Mouse (Mus musculus): ENCODE data around the gene Krtap3-2. TPM values are rescaled to one million over a fixed set of nuclear protein-coding genes. Genes with fewer than 3 reads are reported as not detected.
A peak's percentile ranks its signal among the peaks of the same experiment; 100 is the strongest.
"Not testable (repeated sequence)": the region's sequence is repeated elsewhere in the genome, so short reads cannot be mapped to it uniquely, and the experiment has no call there.

Krtap3-2 gene
- total RNA-seq (2021) = not detected
- long read RNA-seq, experiment 1, transcript Krtap3-2-201 (1 exons, 1,031 nt) = major isoform, 7 of 7 reads
- long read RNA-seq, experiment 1, partial matches to known transcripts = 0 of 7 reads
- long read RNA-seq, experiment 1, other reads (novel, unspliced or antisense) = 0 of 7 reads
- long read RNA-seq, experiment 2 = 0 reads

DNA sequence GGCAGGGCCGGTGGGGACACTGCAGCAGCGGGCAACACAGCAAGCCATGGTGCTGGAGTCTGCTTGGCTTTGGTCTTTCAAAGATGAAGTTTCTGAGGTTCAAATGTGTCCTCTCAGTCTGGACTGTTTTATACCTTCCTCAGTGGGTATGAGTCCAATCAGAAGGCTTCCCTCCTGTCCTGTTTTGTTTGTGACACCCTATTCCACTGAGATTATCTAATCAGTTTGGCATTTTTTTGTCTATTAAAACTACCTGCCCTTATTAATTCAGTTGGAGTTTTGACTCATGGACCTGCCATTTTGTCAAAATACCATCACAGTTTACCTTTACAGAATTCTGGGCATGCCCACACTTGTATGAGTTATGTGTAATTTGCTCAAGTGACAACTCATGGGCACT, at the start of gene Krtap3-2:
Krtap3-2 (minus strand) TSS at position 101 of the 400 bp plus-strand sequence.
- DNase-seq (ENCODE audit: low spot score in 2 of 2) = no peak

DNA sequence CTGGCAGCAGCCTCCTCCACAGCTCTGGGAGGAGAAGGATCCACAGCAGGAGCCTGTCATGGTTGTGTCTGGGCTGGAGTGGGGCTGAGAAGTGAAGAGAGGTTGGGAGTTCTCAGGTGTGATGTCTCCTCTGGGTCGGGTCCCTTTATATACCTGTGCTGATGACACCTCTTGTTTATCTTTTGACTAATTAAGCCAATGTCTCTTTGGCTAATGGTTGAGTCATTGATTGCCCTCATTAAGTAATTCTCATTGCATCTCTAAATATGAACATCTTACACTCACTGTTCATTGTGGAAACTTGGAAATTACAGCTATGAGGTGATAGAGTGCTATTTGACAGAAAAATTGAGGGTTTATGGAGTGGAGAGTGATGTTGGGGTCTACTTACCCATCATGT, 46.6 kb upstream of the Krtap3-2 start, which contains the start of gene Gm11938:
Gm11938 (minus strand) TSS at position 101 of the 400 bp plus-strand sequence.
- DNase-seq (ENCODE audit: low spot score in 2 of 2) = not testable (repeated sequence)

DNA sequence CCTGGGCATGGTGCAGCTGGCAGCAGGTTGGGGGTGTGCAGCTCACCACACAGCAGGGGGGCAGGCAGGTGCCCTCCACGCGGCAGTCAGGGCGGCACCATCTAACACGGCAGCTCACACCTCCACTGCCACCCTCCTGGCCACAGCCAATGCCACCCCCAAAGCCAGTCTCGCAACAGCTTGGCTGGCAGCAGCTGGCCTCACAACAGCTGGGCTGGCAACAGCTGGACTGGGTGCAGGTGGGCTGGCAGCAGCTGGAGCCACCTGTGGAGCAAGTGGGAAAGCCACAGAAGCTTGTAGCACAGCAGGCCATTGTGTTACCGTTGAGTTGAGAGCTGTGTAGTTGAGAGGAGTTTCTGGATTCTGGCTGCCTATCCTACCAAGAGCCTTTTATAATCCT, 41.1 kb upstream of the Krtap3-2 start, which contains the start of gene Krtap9-3:
Krtap9-3 (minus strand) TSS at position 364 of the 400 bp plus-strand sequence.
- DNase-seq (ENCODE audit: low spot score in 2 of 2) = not testable (repeated sequence)

DNA sequence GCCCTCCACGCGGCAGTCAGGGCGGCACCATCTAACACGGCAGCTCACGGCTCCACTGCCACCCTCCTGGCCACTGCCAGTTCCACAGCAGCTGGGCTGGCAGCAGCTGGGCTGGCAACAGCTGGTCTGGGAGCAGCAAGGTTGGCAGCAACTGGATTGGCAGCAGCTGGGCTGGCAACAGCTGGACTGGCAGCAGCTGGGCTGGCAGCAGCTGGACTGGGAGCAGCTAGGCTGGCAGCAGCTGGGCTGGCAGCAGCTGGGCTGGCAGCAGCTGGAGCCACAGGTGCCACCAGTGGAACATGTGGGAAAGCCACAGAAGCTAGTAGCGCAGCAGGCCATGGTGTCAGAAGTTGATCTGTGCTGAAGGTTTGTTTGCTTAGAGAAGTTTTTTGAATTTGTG, 34.3 kb upstream of the Krtap3-2 start, which contains the start of gene Krtap1-3:
Krtap1-3 (minus strand) TSS at position 359 of the 400 bp plus-strand sequence.
- no peak for DNase-seq (ENCODE audit: low spot score in 2 of 2)

GRCm38 (mm10) chr11:99585096-99585495, 28.4 kb upstream of the Krtap3-2 start:
- DNase-seq (ENCODE audit: low spot score in 2 of 2) = no peak

DNA sequence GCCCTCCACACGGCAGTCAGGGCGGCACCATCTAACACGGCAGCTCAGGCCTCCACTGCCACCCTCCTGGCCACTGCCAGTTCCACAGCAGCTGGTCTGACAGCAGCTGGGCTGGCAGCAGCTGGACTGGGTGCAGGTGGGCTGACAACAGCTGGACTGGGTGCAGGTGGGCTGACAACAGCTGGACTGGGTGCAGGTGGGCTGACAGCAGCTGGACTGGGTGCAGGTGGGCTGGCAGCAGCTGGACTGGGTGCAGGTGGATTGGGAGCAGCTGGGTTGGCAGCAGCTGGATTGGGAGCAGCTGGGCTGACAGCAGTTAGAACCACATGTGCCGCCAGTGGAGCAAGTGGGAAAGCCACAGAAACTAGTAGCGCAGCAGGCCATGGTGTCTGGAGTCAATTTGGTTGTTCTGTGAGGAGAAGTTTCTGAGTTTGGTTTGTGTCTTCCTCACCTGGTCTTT, 26.6 kb upstream of the Krtap3-2 start, which contains the start of gene Krtap1-4:
Krtap1-4 (minus strand) TSS at position 410 of the 460 bp plus-strand sequence.
- no peak for DNase-seq (ENCODE audit: low spot score in 2 of 2)

DNA sequence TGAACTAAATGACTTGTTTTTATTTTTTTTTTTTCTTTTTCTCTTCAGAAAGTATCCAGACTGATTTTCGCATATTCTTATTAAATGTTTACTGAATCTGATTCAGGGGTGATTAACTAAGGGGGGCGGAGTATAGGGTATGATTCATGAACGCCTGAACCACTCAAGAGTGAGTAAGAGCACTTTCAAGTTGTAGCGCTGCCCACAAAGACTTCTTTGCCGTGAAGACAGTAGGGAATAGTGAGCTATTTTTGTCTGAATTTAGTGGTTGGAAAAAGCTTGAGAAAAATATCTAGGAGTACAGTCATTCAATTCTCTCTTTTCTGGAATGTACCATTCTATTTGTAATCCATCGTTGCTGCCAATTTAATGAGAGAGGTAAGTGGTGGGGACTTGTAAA, 24.9 kb upstream of the Krtap3-2 start:
- DNase-seq (ENCODE audit: low spot score in 2 of 2) = no peak

- no peak for DNase-seq (ENCODE audit: low spot score in 2 of 2)
Measured at GRCm38 (mm10) chr11:99581051-99581450, 24.4 kb upstream of the Krtap3-2 start.

DNA sequence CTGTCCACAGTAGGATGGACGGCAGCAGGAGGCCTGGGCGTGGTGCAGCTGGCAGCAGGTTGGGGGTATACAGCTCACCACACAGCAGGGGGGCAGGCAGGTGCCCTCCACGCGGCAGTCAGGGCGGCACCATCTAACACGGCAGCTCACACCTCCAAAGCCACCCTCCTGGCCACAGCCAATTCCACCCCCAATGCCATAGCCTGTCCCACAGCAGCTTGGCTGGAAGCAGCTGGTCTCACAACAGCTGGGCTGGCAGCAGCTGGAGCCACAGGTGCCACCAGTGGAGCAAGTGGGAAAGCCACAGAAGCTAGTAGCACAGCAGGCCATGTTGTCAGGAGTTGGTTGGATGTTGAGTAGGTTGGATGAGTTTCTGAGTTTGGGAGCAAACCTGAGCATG, 24.0 kb upstream of the Krtap3-2 start, which contains the start of gene Krtap1-5:
Krtap1-5 (minus strand) TSS at position 381 of the 400 bp plus-strand sequence.
- DNase-seq (ENCODE audit: low spot score in 2 of 2) = no peak

DNA sequence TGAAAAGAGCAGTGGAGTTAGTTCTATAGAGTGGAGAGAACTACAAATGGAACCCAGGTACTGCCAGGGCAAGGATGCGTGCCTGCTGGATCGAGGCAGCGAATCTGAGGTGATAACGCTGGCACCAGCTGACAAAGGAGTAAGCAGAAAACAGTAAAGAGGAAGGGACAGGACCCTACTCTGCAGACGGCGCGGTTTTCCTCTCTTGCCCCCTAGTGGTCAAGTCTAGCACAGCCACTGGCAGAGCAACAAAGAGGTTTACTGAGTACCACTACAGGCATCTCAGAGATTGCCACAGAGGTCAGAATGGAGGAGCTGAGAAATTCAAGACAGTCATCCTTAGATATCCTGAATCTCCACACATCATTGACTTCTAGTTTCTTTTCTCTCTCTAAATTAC, 17.5 kb upstream of the Krtap3-2 start:
- DNase-seq (ENCODE audit: low spot score in 2 of 2) = peak; percentile 48 to 56

DNA sequence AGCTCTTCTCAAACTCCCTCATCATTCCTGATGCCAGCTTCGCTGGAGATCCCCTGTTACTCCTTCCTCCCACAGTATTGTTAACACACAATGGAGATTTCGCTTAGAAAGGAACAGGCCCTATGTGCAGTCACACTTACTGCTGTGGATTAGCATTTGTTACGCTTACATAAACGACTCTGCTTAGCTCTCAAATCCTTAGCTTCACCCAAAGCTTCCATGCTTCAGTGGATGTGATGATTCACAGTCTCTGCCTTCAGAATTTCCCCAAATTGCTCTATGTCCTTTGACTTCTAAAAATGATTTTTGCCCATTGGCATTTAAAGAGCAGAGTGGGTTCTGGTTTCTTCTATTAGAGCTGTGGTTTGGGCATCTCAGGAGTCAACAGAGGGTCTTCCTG, 16.5 kb upstream of the Krtap3-2 start:
- no peak for DNase-seq (ENCODE audit: low spot score in 2 of 2)

DNA sequence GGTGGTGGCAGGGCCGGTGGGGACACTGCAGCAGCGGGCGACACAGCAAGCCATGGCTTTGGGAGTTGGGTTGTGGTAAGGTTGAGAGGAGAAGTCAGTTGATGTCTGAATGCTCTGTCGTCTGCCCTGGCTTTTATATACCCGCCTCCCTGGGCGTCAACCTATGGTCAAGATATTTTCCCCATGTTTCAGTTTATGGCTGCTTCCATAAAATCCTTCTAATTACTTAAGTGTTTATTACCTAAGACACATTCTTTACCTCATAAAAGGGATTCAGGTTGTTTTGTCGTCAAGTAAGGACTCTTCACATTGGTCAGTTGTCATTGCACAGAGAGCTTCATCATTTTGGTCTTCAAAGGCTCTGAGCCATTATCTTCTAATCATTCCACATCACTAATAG, 9.9 kb upstream of the Krtap3-2 start, which contains the start of gene Krtap3-1:
Krtap3-1 (minus strand) TSS at position 101 of the 400 bp plus-strand sequence.
- no peak for DNase-seq (ENCODE audit: low spot score in 2 of 2)

DNA sequence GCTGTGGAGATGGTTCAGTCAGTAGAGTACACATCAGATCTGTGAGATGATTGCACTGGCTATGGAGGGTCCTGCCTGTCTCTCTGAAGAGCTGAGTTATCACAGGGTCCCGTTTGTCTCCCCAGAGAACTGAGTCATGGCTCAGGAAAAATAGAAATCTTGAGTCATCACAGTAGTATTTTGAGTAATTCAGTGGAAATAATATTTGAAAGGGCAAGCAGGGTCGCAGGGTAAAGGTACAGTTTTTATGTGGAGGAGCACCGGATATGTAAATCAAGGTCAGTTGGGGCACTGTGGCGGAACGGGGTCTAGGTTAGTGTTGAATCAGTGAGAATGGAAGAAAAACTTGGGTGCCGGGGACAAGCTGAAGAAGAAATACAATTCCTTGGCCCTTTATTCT, 5.9 kb upstream of the Krtap3-2 start:
- DNase-seq (ENCODE audit: low spot score in 2 of 2) = no peak

- no peak for DNase-seq (ENCODE audit: low spot score in 2 of 2)
Measured at GRCm38 (mm10) chr11:99559366-99559765, 2.7 kb upstream of the Krtap3-2 start, which contains the start of gene Gm11939. TSS of gene Gm11939 (minus strand) at chr11:99559466.

GRCm38 (mm10) chr11:99557976-99558745, 1.5 kb upstream of the Krtap3-2 start:
- no peak for DNase-seq (ENCODE audit: low spot score in 2 of 2)

DNA sequence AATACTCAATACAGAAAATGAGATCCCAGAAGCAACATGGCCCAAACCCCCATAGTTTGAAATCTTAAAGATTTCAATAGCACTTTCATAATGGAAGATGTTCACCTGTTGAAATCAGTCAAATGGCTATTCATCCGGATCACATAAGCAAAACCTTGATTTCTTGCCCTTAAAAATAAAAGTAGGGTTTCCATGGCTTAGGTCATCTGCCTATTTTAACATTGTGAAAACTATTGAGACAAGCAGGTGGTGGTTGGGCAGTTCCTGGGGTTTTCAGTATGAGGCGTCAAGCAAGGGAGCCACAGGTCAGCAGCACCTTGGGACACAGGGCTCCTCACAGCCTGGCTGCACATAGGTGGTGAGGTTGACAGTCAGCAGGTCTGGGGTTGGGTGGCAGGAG, 458 bp downstream of the Krtap3-2 start:
- no peak for DNase-seq (ENCODE audit: low spot score in 2 of 2)

DNA sequence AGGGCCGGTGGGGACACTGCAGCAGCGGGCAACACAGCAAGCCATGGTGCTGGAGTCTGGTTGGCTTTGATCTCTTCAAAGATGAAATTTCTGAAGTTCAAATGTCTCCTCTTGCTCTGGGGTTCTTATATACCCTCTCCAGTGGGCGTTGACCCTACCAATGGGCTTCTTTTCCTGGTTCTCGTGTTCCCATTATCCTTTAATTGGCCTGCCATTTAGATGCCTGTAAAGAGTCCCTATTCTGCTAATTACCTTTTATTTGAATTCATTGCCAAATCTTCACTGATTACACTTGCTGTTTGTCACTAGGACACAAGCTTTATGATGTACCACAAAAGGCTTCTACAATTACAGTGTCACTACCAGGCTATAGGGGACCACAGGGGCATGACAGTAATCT, 5.9 kb downstream of the Krtap3-2 start, which contains the start of gene Krtap3-3:
Krtap3-3 (minus strand) TSS at position 101 of the 400 bp plus-strand sequence.
- DNase-seq (ENCODE audit: low spot score in 2 of 2) = no peak

GRCm38 (mm10) chr11:99547892-99548291, 8.8 kb downstream of the Krtap3-2 start:
- no peak for DNase-seq (ENCODE audit: low spot score in 2 of 2)

- DNase-seq (ENCODE audit: low spot score in 2 of 2) = peak in 1 of 2 experiments; percentile 30
Measured at GRCm38 (mm10) chr11:99539721-99540120, 16.9 kb downstream of the Krtap3-2 start.

- no peak for DNase-seq (ENCODE audit: low spot score in 2 of 2)
Measured at GRCm38 (mm10) chr11:99521288-99521860, 35.3 kb downstream of the Krtap3-2 start, which contains the start of gene Krt39. TSS of gene Krt39 (minus strand) at chr11:99521338.

- DNase-seq (ENCODE audit: low spot score in 2 of 2) = no peak
Measured at GRCm38 (mm10) chr11:99514098-99514497, 42.6 kb downstream of the Krtap3-2 start.

Measured in gastrocnemius, postnatal 4 days (tissue).